Mouse (Mus musculus): Measurements from ENCODE around the gene Gm4177. TPM values are rescaled to one million over a fixed set of nuclear protein-coding genes. Genes with fewer than 3 reads are reported as not detected.
"Not testable (repeated sequence)": the region's sequence is repeated elsewhere in the genome, so short reads cannot be mapped to it uniquely, and the experiment has no call there.

Gene Gm4177
- not detected for total RNA-seq (2021)
- long read RNA-seq = 0 reads

DNA sequence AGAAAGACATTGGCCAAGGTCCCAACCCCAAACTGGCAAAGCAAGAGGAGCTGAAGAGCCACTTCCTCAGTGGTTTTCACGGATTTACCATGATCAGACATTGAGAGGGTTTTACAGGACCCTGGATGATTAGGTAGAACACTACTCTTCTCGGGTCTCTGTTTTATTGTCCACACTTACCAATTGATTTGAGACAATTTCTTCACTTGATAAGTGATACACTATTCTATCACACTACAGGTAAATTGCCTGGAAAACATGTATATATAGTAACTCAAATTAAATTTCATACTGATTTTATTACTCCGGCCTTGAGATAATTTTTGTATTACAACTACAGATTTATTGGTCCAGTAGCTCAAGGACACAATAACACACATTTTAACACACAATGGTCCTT lies at the start of gene Gm4177:
Gene Gm4177 (minus strand): TSS at position 101 of the 400 bp plus-strand sequence.
- DNase-seq (ENCODE audit: low spot score in 2 of 2) = not testable (repeated sequence)

- DNase-seq (ENCODE audit: low spot score in 2 of 2) = not testable (repeated sequence)
These were observed 47.6 kb upstream of the Gm4177 start, which contains the start of gene Gm5725 for GRCm38 (mm10) chr7:21844167-21844566. Gene Gm5725 (minus strand): TSS chr7:21844267.

- not testable (repeated sequence) for DNase-seq (ENCODE audit: low spot score in 2 of 2)
These were observed 35.5 kb upstream of the Gm4177 start, which contains the start of gene Vmn1r135 for GRCm38 (mm10) chr7:21832051-21832450. Gene Vmn1r135 (plus strand): TSS chr7:21832351.

- DNase-seq (ENCODE audit: low spot score in 2 of 2) = not testable (repeated sequence)
These were observed 35.2 kb downstream of the Gm4177 start, which contains the start of gene Gm4175 for GRCm38 (mm10) chr7:21761375-21761774. Gene Gm4175 (minus strand): TSS chr7:21761475.

Other genes starting within 250 kb of the Gm4177 start
- gene Vmn1r132, start 182.6 kb downstream of the Gm4177 start, total RNA-seq (2021) = not detected
- not detected for gene Gm4175, start 35.3 kb downstream of the Gm4177 start, total RNA-seq (2021)
- gene Vmn1r135, start 35.6 kb upstream of the Gm4177 start, total RNA-seq (2021) = not detected
- not detected for gene Gm5725, start 47.5 kb upstream of the Gm4177 start, total RNA-seq (2021)
- gene Gm5891, start 124.6 kb upstream of the Gm4177 start, total RNA-seq (2021) = not detected
- gene Vmn1r137, start 197.9 kb upstream of the Gm4177 start, total RNA-seq (2021) = not detected
- not detected for gene Vmn1r138, start 232.2 kb upstream of the Gm4177 start, total RNA-seq (2021)

Data from layer of hippocampus, postnatal 10 days (tissue).